Mouse (Mus musculus) stomach, postnatal 0 days (tissue): ENCODE measurements around the gene Psors1c2. TPM values are rescaled to one million over a fixed set of nuclear protein-coding genes. Genes with fewer than 3 reads are reported as not detected.

Experiments used
- ATAC-seq: fragments of 200-750 bp; cut with Nextera tagmentation; 2 replicates; pipeline ENCODE4 v1.8.0; 2017; ENCODE audit not compliant: low FRiP score, low TSS enrichment
- DNase-seq: peaks from one replicate; pipeline ENCODE4 v3.0.0-alpha.2; 2016; ENCODE audit warnings: low spot score
- H3K27ac ChIP-seq: fragments of 300-500 bp; sonication (generic); replicated peaks from 2 replicates; pipeline ENCODE4 v1.5.1; 2014; ENCODE audit warnings: mild to moderate bottlenecking, control low read depth
- H3K27me3 ChIP-seq: fragments of 300-500 bp; sonication (generic); 2 replicates; pipeline ENCODE4 v1.6.1; 2014; ENCODE audit warnings: low read length; ENCODE audit not compliant: control insufficient read depth, insufficient read depth
- H3K36me3 ChIP-seq: fragments of 300-500 bp; sonication (generic); 2 replicates; pipeline ENCODE4 v1.6.1; 2014; ENCODE audit warnings: low read length, mixed read lengths; ENCODE audit not compliant: control insufficient read depth, insufficient read depth
- H3K4me1 ChIP-seq: fragments of 300-500 bp; sonication (generic); replicated peaks from 2 replicates; pipeline ENCODE4 v1.6.1; 2014; ENCODE audit warnings: antibody characterized with exemption; ENCODE audit not compliant: control insufficient read depth, insufficient read depth
- H3K4me2 ChIP-seq: fragments of 300-500 bp; sonication (generic); replicated peaks from 2 replicates; pipeline ENCODE4 v1.6.1; 2014; ENCODE audit warnings: low read depth, mild to moderate bottlenecking, control low read depth, moderate library complexity
- H3K4me3 ChIP-seq: fragments of 300-500 bp; sonication (generic); 2 replicates; pipeline ENCODE4 v1.5.1; 2014; ENCODE audit warnings: low read depth, low read length, control low read depth
- H3K9ac ChIP-seq: fragments of 300-500 bp; sonication (generic); 2 replicates; pipeline ENCODE4 v1.6.1; 2014; ENCODE audit warnings: mild to moderate bottlenecking, low read length, control low read depth, mixed read lengths
- H3K9me3 ChIP-seq: fragments of 300-500 bp; sonication (generic); 2 replicates; pipeline ENCODE4 v1.6.1; 2016; ENCODE audit warnings: low read length; ENCODE audit not compliant: control insufficient read depth
- CTCF ChIP-seq: IDR thresholded peaks from 2 replicates; pipeline ENCODE4 v1.5.1; 2016; ENCODE audit warnings: antibody characterized with exemption, low read depth, mild to moderate bottlenecking, moderate library complexity
- EP300 ChIP-seq: optimal IDR thresholded peaks from 2 replicates; pipeline ENCODE3; 2016; ENCODE audit warnings: antibody characterized with exemption
- WGBS: fragments of 180-500 bp; shearing (Covaris S2); extraction: QIAGEN DNeasy Blood & Tissue Kit; methylation state at CpG from one replicate; pipeline ENCODE4 v1.1.7; 2014; 5-methylcytosine and 5-hydroxymethylcytosine counted together
- polyA plus RNA-seq: library from polyadenylated mRNA; unstranded; fragments of >200 nt; fragmentation: Nextera tagmentation; extraction: Ambion mirVana; gene quantifications from 2 replicates; pipeline ENCODE4 v1.2.1, GENCODE M21; 2015

Gene Psors1c2
- polyA plus RNA-seq, 1 experiment from 2014 or later = 66.8 TPM

DNA sequence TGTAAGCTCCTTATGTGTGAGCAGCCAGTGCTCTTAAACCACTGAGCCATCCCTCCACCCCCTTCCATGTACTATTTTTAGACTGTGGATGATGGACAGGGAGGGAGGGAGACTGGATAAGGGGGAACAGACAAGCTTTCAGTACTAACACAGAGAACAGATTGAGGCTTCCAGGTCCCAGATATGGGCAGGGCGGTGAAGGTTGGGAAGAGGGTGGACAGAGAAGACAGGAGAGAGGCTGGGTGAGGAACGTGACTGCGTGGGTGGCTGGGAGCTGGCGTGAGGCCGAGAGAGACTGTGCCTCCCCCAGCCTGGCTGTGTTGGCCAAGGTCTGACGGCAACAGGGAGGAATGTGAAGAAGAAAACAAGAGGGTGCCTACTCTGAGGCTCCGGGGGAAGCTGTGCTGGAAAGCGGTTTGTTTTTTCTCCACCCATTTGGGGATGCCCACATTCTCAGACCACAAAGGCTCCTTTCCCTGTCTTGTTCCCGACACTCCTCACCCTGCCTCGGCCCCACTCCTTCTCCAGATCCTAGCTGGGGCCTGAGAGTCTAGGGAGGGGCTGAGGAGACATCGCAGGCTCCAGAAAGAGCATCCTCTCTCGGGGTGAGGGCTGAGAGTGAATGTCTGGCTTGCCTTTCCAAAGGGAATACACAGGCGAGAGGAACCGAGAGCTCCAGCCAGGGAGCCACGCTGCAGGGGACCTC lies 16.6 kb downstream of the Psors1c2 start:
- H3K4me3 ChIP-seq = no peak overlapping the region
- TF ChIP-seq EP300 (no peak), CTCF (no peak)
- no peaks in the 10 kb centered on the region for H3K27me3 ChIP-seq
- no peaks in the 10 kb centered on the region for H3K4me1 ChIP-seq
- H3K36me3 ChIP-seq = no peaks in the 10 kb centered on the region
- H3K9me3 ChIP-seq = no peaks in the 10 kb centered on the region
- H3K9ac ChIP-seq = peak overlapping the region; percentile 31; the same call in 1 of the 2 replicates
- 27% methylated on average over 15 of the region's 15 CpGs for WGBS
- H3K4me2 ChIP-seq = peak overlapping the region; percentile 14; the same call in 1 of the 2 replicates
- peak; percentile 82 for ATAC-seq
- peak overlapping the region; percentile 95 for H3K27ac ChIP-seq
- peak; percentile 75 for DNase-seq

- Histone ChIP-seq H3K4me2 (no peak overlapping the region; the same call in 1 of the 2 replicates), H3K4me1 (no peaks in the 10 kb centered on the region), H3K27ac (peak overlapping the region; percentile 95), H3K4me3 (no peak overlapping the region), H3K27me3 (no peaks in the 10 kb centered on the region), H3K36me3 (no peaks in the 10 kb centered on the region), H3K9me3 (no peaks in the 10 kb centered on the region), H3K9ac (peak overlapping the region; percentile 31; the same call in 1 of the 2 replicates)
- no peak for TF ChIP-seq EP300
- peak; percentile 37 for TF ChIP-seq CTCF
- WGBS = 92% methylated on average over 4 of the region's 4 CpGs
- DNase-seq (no peak), ATAC-seq (no peak)
Measured at GRCm38 (mm10) chr17:35550143-35550494, 17.1 kb downstream of the Psors1c2 start.

DNA sequence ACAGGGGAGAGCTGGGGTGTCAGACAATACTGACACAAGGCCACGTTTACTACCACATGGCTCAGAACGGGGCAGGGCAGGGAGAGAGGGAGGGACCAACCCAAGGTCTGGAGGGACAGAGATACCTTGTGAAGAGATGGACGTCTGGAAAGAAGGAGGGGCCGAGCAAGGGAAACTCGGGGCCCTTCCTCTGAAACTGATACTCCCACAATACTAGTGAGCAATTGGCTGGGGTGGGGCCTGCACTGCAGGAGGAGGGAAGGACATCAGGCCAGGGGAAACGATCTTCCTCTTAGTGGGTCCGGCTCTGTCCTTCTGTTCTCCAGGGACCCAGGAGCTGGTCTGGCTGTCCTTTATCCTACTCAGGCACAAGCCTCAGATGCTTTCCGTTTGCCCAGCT lies 17.9 kb downstream of the Psors1c2 start:
- Histone ChIP-seq H3K36me3 (no peaks in the 10 kb centered on the region), H3K4me2 (no peak overlapping the region), H3K9me3 (no peaks in the 10 kb centered on the region), H3K27me3 (no peaks in the 10 kb centered on the region), H3K9ac (no peak overlapping the region), H3K4me1 (no peaks in the 10 kb centered on the region), H3K4me3 (no peak overlapping the region), H3K27ac (peak overlapping the region; percentile 25; the same call in 1 of the 2 replicates)
- no peak for ATAC-seq
- no peak for DNase-seq
- TF ChIP-seq EP300 (no peak), CTCF (no peak)
- WGBS = 48% methylated on average over 8 of the region's 8 CpGs

DNA sequence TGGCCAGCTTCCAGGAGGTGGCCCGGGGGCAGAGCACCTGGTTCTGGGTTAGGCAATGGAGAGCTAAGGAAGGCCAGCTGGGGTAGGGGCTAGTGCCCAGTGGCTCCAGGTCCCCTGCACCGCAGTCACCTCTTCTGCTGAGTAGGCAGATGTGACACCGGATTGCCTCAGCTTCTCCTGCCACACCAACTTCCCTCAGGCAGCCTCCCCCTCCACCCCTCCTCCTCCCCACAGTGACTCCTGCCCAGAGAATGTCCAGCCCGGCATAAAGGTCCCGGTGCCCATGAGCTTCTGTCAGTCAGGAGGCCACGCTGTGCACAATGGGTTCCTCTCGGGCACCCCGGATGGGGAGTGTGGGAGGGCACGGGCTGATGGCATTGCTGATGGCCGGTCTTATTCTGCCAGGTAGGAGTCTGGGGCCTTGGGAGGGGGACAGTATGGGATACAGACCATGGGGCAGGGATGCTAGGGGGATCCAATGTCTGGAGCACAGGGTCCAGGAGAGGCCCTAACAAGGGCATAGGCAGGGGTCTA lies 18.9 kb downstream of the Psors1c2 start, which contains the start of gene Cdsn:
Gene Cdsn, plus strand, starts transcription at position 248 of the 534 bp plus-strand sequence.
- ATAC-seq (no peak), DNase-seq (no peak)
- whole genome bisulfite sequencing = 76% methylated on average over 10 of the region's 10 CpGs
- H3K9ac ChIP-seq = peak within 1 kb of the TSS; percentile 13; the same call in 1 of the 2 replicates
- H3K4me2 ChIP-seq = no peak within 1 kb of the TSS
- H3K36me3 ChIP-seq = no peaks in the 10 kb centered on the region
- H3K27ac ChIP-seq = peak within 1 kb of the TSS; percentile 35; the same call in 1 of the 2 replicates
- H3K27me3 ChIP-seq = no peaks in the 10 kb centered on the region
- no peak within 1 kb of the TSS for H3K4me3 ChIP-seq
- H3K4me1 ChIP-seq = no peaks in the 10 kb centered on the region
- no peak for TF ChIP-seq EP300
- no peak for TF ChIP-seq CTCF
- H3K9me3 ChIP-seq = no peaks in the 10 kb centered on the region

DNA sequence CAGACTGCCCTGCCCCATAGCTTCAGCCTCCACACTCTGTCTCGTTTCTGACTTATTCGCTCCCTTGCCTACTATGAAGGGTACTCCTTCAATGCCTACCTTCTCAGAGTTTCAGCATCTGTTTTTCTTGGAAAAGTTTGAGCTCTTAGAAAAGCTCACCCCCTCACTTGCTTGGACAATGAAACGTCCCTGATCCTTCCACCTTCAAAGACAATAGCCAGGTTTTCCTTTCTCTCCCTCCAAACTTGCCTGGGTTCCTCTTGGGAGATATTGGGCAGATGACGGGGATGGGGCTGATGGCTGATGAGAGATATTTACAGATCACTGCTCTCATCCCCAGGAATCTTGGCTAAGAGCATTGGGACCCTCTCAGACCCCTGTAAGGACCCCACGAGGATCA lies 21.3 kb downstream of the Psors1c2 start:
- ATAC-seq = no peak
- no peak for DNase-seq
- no peak overlapping the region for H3K4me3 ChIP-seq
- H3K36me3 ChIP-seq = no peaks in the 10 kb centered on the region
- 77% methylated on average over 5 of the region's 5 CpGs for WGBS
- no peaks in the 10 kb centered on the region for H3K4me1 ChIP-seq
- H3K4me2 ChIP-seq = no peak overlapping the region
- no peaks in the 10 kb centered on the region for H3K27me3 ChIP-seq
- TF ChIP-seq EP300 (no peak), CTCF (no peak)
- no peak overlapping the region for H3K27ac ChIP-seq
- no peaks in the 10 kb centered on the region for H3K9me3 ChIP-seq
- H3K9ac ChIP-seq = no peak overlapping the region
